Mouse (Mus musculus): Measurements from ENCODE around the gene Gsk3a.
A peak's percentile ranks its signal among the peaks of the same experiment; 100 is the strongest.
"Not testable (repeated sequence)": the region's sequence is repeated elsewhere in the genome, so short reads cannot be mapped to it uniquely, and the experiment has no call there.

The Gsk3a gene

GRCm38 (mm10) chr7:25273259-25274241, 35.9 kb upstream of the Gsk3a start:
- DNase-seq (ENCODE audit: low spot score in 2 of 2) = no peak

GRCm38 (mm10) chr7:25272445-25273258, 35.0 kb upstream of the Gsk3a start:
- DNase-seq (ENCODE audit: low spot score in 2 of 2) = no peak

- DNase-seq (ENCODE audit: low spot score in 2 of 2) = no peak
Observed at GRCm38 (mm10) chr7:25271651-25272444, 34.2 kb upstream of the Gsk3a start.

GRCm38 (mm10) chr7:25270652-25271633, 33.3 kb upstream of the Gsk3a start:
- DNase-seq (ENCODE audit: low spot score in 2 of 2) = peak in 1 of 2 experiments; percentile 1

GRCm38 (mm10) chr7:25269545-25270271, 32.1 kb upstream of the Gsk3a start:
- DNase-seq (ENCODE audit: low spot score in 2 of 2) = peak in 1 of 2 experiments; percentile 0

DNA sequence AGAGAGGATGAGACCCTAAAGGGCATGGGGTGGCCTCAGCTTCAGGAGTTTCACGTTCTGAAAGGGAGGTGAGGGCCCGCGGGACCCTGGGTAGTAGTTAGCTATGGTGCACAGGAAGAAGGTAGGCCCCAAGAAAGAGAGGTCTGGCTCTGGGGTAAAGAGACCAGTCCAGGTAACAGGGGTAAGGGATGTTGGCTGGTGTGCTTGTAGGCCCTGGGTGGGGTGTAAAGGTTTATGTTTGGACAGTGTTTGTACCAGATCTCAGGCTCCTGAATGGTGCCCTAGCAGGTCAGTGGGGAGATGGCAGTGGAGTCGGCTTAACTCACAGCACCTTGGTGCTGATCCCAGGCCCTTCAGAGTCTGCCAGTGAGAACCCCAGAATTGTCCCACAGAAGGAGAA, 31.4 kb upstream of the Gsk3a start:
- DNase-seq (ENCODE audit: low spot score in 2 of 2) = peak in 1 of 2 experiments; percentile 0

DNA sequence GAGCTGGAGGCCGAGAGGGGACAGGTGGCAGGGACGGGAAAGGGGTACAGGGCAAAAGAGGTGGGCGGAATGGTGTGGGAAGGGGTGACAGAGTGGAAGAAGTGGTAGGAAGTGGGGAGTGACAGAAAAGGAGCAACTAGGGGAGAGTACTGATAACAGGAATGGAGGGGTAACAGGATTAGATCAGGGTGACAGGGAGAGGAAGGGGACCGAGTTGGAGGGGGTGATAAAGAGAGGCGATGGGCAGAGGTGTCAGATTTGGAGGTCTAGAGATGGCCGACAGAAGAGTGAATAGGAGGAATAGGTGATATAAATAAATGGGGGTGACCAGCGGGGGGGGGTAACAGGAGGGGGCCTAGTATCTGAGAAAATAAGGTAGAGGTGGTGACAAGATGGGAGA, 30.9 kb upstream of the Gsk3a start:
- DNase-seq (ENCODE audit: low spot score in 2 of 2) = no peak

DNA sequence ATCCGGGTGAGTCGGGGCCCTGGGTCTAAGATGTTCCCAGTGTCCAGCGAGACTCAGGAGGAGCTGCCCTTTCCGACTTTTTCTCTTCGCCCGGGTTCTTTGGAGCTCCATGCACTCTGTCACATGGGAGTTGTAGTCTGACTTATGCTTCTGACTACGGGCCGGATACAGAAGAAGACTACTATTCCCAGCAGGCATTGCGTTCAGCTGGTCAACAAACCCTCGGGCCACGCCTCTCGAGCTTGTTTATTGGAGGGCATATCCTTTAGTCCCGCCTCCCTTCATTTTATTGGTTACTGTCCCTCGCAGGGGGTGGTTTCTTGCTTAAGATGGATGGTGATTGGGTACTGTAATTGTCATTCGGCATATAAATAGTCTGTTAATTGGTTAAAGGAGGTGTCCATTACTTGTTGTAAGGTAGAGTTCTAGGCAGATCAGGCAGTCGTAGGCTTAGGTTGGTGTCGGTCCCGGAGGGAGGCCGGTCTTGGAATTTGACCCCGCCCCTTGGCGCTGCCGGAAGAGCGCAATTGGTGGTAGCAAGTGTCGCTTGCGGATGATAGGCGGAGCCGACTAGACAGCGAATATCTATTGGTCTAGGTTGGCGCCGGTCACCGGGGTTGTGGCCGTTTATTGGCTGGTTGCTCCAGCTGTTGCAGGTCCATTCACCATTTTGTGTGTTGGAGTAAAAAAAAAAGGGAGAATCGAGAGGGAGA, 30.3 kb upstream of the Gsk3a start:
- DNase-seq (ENCODE audit: low spot score in 2 of 2) = peak; percentile 100

GRCm38 (mm10) chr7:25267301-25267750, 29.7 kb upstream of the Gsk3a start, which contains the start of gene Cic:
Gene Cic (plus strand): TSS chr7:25267704.
- DNase-seq (ENCODE audit: low spot score in 2 of 2) = peak; percentile 98 to 99

DNA sequence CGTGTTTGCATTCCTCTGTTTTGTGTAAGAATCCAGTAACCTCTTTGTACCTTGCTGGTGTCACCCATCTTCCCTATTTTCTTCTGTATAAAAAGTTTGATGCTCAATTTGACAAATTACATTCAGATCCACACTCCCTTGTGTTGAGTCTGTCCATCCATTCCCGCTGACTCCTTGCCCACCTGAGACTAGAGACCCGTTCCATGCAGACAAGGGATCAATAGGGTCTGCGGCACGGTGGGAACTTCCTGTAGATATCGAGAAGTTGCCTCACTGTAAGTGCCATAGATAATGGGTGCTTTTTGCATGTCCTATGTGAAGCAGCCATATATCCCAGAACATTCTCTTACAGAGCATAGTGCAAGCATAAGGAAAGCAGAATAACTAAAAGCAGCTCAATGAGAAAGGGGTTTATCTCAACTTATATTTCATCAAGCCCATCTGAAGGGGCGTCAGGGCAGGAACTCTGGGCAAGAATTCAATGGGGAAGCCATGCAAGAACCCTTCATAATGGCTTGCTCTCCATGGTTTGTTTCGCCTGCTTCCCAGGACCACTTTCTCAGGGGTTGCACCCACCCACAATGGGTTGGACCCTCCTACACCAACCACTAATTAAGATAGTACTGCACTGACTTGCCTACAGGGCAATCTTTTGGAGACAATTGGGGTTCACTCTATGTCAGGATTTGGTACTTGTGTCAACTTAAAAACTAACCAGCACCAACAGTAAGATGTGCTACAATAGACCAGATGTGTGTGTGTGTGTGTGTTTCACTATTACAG, 28.7 kb upstream of the Gsk3a start:
- DNase-seq (ENCODE audit: low spot score in 2 of 2) = no peak

- not testable (repeated sequence) for DNase-seq (ENCODE audit: low spot score in 2 of 2)
Observed at GRCm38 (mm10) chr7:25265743-25266142, 28.1 kb upstream of the Gsk3a start.

GRCm38 (mm10) chr7:25263968-25264870, 26.6 kb upstream of the Gsk3a start:
- DNase-seq (ENCODE audit: low spot score in 2 of 2) = no peak

GRCm38 (mm10) chr7:25261896-25262295, 24.2 kb upstream of the Gsk3a start:
- no peak for DNase-seq (ENCODE audit: low spot score in 2 of 2)

DNA sequence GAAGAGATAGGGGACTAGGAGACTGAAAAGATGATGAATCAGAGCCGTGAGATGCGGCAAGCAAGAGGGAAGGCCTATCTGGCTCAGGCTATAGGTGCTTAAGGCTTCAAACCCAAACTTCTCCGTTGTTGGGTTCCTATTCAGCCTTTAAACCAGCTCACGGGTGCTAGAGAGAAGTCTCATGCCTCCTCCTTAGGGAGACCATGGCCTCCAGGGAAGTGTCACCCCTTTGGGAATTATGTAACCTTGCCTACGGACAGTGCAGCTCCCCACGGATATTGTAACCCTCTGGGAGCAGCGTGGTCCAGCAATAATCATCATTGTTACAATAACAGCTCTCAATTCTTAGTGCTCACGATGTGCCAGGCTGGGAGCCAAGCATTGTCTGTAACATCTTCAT, 14.2 kb upstream of the Gsk3a start:
- DNase-seq (ENCODE audit: low spot score in 2 of 2) = no peak

DNA sequence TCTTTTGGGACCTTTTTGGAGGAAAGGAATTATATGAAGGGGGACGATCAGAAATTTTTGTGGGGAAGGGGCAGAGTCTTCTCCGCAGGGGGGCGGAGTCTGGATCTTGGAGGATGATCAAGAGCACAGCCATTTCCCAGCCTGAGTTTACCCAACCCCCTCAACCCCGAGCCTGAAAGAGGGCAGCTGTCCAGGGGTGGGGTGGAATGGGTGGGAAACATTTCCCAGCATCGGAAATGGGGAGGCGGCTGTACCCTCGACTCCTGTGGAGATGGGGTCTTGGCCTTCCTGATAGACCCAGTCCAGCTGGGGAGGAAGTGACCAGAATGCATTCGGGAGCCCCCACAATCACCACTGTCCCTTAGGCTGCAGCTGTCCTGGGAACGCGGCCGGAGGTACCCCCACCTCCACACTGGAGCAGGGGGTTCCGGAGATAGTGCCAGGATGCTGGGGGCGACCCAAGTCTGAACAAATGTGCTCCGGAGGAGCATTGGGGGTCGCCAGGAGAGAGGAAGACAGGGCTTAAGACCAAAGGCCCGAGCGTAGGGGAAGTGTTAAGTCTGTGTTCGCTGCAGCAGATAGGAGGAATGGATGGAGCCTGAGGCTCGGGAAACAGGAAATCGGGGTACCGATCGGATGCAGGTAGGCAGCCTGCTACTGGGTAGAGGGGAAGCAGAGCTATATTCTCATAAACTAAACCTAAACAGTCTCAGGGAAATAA, 13.6 kb upstream of the Gsk3a start:
- no peak for DNase-seq (ENCODE audit: low spot score in 2 of 2)
